Mouse (Mus musculus) liver, embryonic 16.5 days (tissue): ENCODE results near the gene Car8. TPM values are rescaled to one million over a fixed set of nuclear protein-coding genes. Genes with fewer than 3 reads are reported as not detected.

Experiments used
- ATAC-seq: fragments of 200-750 bp; cut with Nextera tagmentation; 2 replicates; pipeline ENCODE4 v1.8.0; 2017; ENCODE audit warnings: low read depth, mild to moderate bottlenecking, moderate number of reproducible peaks, moderate library complexity
- H3K27ac ChIP-seq: fragments of 300-500 bp; sonication (generic); 2 replicates; pipeline ENCODE4 v1.5.1; 2014; ENCODE audit warnings: mild to moderate bottlenecking, low read length
- H3K27me3 ChIP-seq: fragments of 300-500 bp; sonication (generic); 2 replicates; pipeline ENCODE4 v1.6.1; 2014; ENCODE audit warnings: low read depth, low read length, mixed read lengths; ENCODE audit not compliant: control insufficient read depth, insufficient read depth
- H3K36me3 ChIP-seq: fragments of 300-500 bp; sonication (generic); 2 replicates; pipeline ENCODE4 v1.6.1; 2014; ENCODE audit warnings: mild to moderate bottlenecking; ENCODE audit not compliant: control insufficient read depth, insufficient read depth
- H3K4me1 ChIP-seq: fragments of 300-500 bp; sonication (generic); 2 replicates; pipeline ENCODE4 v1.6.1; 2014; ENCODE audit warnings: low read depth, low read length, mixed read lengths; ENCODE audit not compliant: control insufficient read depth
- H3K4me2 ChIP-seq: fragments of 300-500 bp; sonication (generic); 2 replicates; pipeline ENCODE4 v1.6.1; 2014; ENCODE audit warnings: low read depth, low read length, mixed read lengths
- H3K4me3 ChIP-seq: fragments of 300-500 bp; sonication (generic); 2 replicates; pipeline ENCODE4 v1.5.1; 2014; ENCODE audit warnings: low read depth, mild to moderate bottlenecking, low read length
- H3K9ac ChIP-seq: fragments of 300-500 bp; sonication (generic); 2 replicates; pipeline ENCODE4 v1.6.1; 2014; ENCODE audit warnings: low read depth, low read length
- H3K9me3 ChIP-seq: fragments of 300-500 bp; sonication (generic); replicated peaks from 2 replicates; pipeline ENCODE4 v1.6.1; 2016; ENCODE audit warnings: low read length; ENCODE audit not compliant: control insufficient read depth
- WGBS: fragments of 180-500 bp; shearing (Covaris S2); extraction: QIAGEN DNeasy Blood & Tissue Kit; methylation state at CpG from one replicate; pipeline ENCODE4 v1.1.7; 2014; ENCODE audit not compliant: insufficient replicate concordance; 5-methylcytosine and 5-hydroxymethylcytosine counted together
- polyA plus RNA-seq: library from polyadenylated mRNA; unstranded; fragments of >200 nt; fragmentation: Nextera tagmentation; extraction: Ambion mirVana; gene quantifications from 2 replicates; pipeline ENCODE4 v1.2.1, GENCODE M21; 2015

Car8 gene
- polyA plus RNA-seq, 1 experiment from 2014 or later: 10.2 TPM

DNA sequence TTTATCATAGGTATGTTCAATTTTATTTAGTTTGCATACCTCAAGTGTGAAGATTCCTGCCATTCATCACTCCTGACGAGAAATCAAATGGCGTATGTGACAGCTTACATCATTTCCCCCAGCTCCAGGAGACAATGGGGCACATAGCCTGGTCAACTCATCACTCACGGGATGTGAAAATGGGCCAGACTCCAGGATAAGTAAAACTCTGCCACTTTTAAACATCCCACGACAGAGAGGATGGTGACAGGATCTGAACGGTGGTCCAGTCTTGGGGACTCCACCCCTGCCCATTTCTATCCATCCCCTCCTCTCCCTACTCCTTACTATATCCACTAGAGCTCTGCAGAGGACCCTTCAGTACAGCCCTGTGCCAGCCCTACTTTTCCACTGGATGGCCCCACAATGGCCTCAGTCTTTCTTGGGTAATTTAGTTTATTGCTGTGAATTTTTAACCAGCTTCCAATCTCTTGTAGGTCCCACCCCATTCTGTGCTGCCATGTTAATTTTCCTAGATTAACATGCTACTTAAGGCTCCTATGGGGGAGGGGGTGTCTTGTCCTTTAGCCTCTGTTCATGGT is 7.5 kb downstream of the Car8 start:
- Histone ChIP-seq H3K36me3 (no peaks in the 10 kb centered on the region), H3K4me3 (no peak overlapping the region), H3K4me1 (no peaks in the 10 kb centered on the region), H3K9me3 (no peaks in the 10 kb centered on the region), H3K27me3 (no peaks in the 10 kb centered on the region), H3K4me2 (no peak overlapping the region), H3K9ac (no peak overlapping the region), H3K27ac (no peak overlapping the region)
- no peak for ATAC-seq
- 58% methylated on average over 5 of the region's 5 CpGs for WGBS

DNA sequence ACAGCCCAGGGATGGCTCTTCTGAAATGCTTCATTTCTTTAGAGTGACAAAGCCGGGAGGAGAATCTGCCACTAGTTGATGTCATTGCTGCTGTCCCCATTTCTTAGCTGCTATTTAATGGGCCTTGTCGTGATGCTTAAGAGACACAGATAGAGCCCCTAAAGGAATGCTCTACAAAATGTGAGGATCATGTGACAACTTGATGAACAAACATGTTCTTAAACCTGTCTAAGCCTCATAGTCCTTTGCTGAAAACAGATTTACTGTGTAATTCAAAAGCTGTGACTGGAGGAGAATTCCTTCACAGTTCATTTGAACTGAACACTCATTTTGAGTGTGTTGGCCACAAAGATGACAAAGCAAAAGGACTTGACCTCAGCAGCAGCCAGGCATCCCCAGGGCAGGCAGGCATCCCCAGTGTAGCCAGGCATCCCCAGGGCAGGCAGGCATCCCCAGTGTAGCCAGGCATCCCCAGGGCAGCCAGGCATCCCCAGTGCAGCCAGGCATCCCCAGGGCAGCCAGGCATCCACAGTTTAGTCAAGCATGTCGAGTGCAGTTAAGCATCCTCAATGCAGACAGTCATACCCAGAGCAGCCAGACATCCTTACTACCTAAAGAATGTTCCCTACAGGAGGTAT is 9.1 kb downstream of the Car8 start:
- WGBS: 56% methylated on average over 3 of the region's 3 CpGs
- Histone ChIP-seq H3K4me2 (no peak overlapping the region), H3K27me3 (no peaks in the 10 kb centered on the region), H3K27ac (no peak overlapping the region), H3K9ac (no peak overlapping the region), H3K36me3 (no peaks in the 10 kb centered on the region), H3K9me3 (no peaks in the 10 kb centered on the region), H3K4me3 (no peak overlapping the region), H3K4me1 (no peaks in the 10 kb centered on the region)
- no peak for ATAC-seq

DNA sequence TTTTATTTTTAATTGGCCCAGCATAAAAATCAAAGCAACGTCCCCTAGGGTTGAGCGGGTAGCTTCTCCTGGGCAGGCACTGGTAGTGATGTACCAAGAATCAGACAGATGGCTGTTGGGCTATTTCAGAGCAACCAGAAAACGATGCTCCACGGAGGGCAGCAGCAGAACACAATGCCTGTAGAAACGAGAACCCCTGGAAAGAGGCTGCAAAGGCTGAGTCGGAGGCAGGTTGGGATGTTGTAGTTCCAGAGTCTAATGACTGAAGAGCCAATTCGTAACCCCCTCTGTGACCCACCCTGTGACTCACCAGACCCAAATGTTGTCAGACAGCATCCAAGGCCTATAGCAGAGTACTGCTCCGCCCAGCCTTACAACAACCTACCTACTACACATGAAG is 19.9 kb downstream of the Car8 start:
- Histone ChIP-seq H3K27me3 (no peaks in the 10 kb centered on the region), H3K36me3 (no peaks in the 10 kb centered on the region), H3K9ac (no peak overlapping the region), H3K27ac (no peak overlapping the region), H3K9me3 (no peaks in the 10 kb centered on the region), H3K4me3 (no peak overlapping the region), H3K4me1 (no peaks in the 10 kb centered on the region), H3K4me2 (no peak overlapping the region)
- WGBS: 74% methylated on average over 8 of the region's 8 CpGs
- ATAC-seq: no peak

DNA sequence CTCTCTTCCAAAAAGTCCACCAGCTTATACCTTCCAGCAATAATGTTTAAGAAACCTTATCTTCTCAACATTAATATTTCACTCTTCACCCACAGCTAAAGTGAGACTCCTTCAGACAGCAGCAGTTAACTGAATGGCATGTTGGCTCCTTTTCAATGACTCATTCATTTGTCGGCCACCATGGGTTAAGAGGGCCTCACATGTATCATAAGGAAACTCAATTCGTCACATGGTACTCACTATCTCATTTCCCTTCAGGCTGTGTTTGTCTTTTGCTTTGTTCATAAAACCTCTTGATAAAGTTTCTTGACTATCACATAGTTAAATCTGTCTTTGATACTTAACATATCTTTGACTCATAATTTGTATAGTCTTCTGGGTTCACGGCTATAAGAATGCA is 20.8 kb downstream of the Car8 start:
- no peaks in the 10 kb centered on the region for H3K36me3 ChIP-seq
- no peak for ATAC-seq
- 26% methylated on average over 3 of the region's 3 CpGs for WGBS

DNA sequence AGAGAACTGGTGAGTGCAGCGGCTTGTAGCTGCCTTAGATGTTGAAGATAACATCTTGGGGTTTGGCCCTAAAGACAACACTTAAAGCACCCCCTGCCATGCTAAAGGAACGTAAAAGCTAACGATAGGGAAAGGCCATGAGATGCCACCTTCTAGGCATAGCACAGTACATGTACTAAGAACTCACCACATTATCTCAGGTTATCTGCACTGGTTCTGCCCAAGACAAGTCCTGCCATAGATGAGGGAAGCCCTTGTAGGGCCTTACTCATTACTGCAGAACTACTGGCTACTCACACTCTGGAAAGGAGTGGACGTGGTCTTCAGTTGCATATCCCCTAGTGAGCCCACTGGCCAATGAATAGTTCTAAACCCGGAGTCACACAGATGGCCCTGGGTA is 21.6 kb downstream of the Car8 start:
- Histone ChIP-seq H3K9me3 (no peaks in the 10 kb centered on the region), H3K27ac (no peak overlapping the region), H3K36me3 (no peaks in the 10 kb centered on the region), H3K9ac (no peak overlapping the region), H3K27me3 (no peaks in the 10 kb centered on the region), H3K4me2 (no peak overlapping the region), H3K4me1 (no peaks in the 10 kb centered on the region), H3K4me3 (no peak overlapping the region)
- 44% methylated on average over 5 of the region's 5 CpGs for WGBS
- ATAC-seq: no peak

More for the DNA sequence above, 20.8 kb downstream of the Car8 start:
- Histone ChIP-seq H3K27me3 (no peaks in the 10 kb centered on the region), H3K4me3 (no peak overlapping the region), H3K4me2 (no peak overlapping the region), H3K9ac (no peak overlapping the region), H3K4me1 (no peaks in the 10 kb centered on the region), H3K27ac (no peak overlapping the region), H3K9me3 (no peaks in the 10 kb centered on the region)

DNA sequence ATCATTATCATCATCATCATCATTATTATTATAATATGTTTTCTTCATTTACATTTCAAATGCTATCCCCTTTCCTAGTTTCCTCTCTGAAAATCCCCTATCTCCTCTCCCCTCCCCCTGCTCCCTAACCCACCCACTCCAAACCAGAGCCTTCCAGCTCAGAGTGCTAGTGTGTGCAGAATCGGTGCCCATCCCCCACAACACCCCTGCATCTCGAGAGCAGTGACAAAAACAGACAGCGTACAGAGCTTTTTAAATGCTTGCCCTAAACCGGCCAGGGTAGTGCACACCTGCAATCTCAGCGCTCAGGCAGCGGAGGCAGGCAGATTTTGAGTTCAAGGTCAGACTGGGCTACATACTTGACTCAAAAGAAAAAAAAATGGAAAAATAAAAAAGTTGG is 22.3 kb downstream of the Car8 start:
- WGBS: 49% methylated on average over 6 of the region's 6 CpGs
- H3K27me3 ChIP-seq: no peaks in the 10 kb centered on the region
- ATAC-seq: no peak
- H3K4me2 ChIP-seq: no peak overlapping the region
- H3K9me3 ChIP-seq: no peaks in the 10 kb centered on the region
- no peak overlapping the region for H3K27ac ChIP-seq
- H3K4me3 ChIP-seq: no peak overlapping the region
- H3K9ac ChIP-seq: no peak overlapping the region
- no peaks in the 10 kb centered on the region for H3K36me3 ChIP-seq
- H3K4me1 ChIP-seq: no peaks in the 10 kb centered on the region

DNA sequence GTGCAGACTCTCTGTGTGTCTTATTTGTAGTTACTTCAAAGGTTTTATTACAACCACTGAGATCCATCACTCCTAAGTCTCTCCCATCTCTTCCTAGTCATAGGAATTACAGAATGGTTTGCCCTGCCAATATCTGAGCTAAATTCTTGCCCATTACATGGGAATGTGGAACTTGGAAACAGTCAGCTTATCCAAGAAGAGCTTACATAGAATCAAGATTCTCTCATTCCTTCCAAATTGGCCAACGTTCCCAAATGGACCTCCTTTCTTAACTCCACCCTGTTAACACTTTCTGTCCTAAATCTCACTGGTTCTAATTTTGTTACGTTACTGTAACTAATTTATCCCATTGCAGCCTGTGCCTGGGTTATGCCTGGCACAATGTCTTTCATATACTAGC is 25.2 kb downstream of the Car8 start:
- Histone ChIP-seq H3K27ac (no peak overlapping the region), H3K4me2 (no peak overlapping the region), H3K27me3 (no peaks in the 10 kb centered on the region), H3K4me1 (no peaks in the 10 kb centered on the region), H3K4me3 (no peak overlapping the region), H3K36me3 (no peaks in the 10 kb centered on the region), H3K9ac (no peak overlapping the region), H3K9me3 (no peaks in the 10 kb centered on the region)
- no peak for ATAC-seq
- WGBS: 62% methylated on average over 2 of the region's 2 CpGs

DNA sequence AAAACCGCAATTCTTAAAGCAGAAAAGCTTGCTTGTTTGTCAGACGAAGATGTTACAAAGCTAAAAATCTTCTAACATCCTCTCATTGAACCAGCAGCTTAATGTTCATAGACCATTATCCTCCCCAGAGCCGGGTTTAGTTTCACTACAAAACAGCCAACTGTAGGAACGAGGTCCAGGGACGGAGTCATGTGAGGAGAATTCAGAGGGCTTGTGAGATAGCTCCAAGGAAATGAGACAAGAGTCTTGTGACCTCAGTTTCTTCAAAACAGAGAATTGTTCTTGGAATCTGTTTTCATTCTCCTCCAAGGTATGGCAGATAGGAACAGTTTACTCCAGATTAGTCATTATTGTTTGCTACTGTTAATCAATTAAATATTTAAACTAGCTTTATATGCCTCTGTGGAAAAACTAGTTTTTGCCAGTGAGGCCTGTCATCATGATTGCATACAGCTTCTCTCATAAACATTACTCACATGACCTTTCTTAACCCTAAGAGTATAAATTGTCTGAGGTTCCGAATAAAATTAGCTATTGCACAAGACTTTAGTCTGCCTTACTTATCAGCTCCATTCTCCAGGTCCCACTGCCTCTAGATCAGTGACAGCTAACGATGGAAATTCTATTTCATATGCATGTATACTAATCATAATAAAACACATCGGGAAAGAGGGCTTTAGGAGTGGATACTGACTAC is 25.8 kb downstream of the Car8 start:
- H3K27ac ChIP-seq: no peak overlapping the region
- H3K9ac ChIP-seq: no peak overlapping the region
- WGBS: 50% methylated on average over 8 of the region's 8 CpGs
- no peak for ATAC-seq
- no peaks in the 10 kb centered on the region for H3K4me1 ChIP-seq
- no peak overlapping the region for H3K4me2 ChIP-seq
- H3K9me3 ChIP-seq: no peaks in the 10 kb centered on the region
- no peak overlapping the region for H3K4me3 ChIP-seq
- H3K36me3 ChIP-seq: no peaks in the 10 kb centered on the region
- H3K27me3 ChIP-seq: no peaks in the 10 kb centered on the region

DNA sequence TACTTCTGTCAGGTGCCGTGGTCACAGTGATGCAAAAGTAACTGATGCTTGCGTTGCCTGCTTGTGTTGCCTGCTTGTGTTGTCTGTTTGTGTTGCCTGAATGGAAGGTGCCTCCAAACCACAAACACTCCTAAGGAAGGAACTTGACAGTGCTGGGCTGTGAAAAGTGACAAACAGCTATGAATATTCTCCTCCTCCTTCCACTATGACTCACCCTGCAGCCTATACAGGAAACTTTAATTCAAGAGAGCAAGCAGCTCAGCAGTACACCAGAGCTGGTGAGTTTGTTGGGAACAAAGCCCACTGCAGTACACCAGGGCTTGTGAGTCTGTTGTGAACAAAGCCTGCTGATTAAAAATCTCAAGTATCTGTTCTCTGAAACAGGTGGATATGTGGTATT is 28.4 kb downstream of the Car8 start:
- no peaks in the 10 kb centered on the region for H3K4me1 ChIP-seq
- H3K36me3 ChIP-seq: no peaks in the 10 kb centered on the region
- no peak overlapping the region for H3K9ac ChIP-seq
- WGBS: 54% methylated on average over 2 of the region's 2 CpGs
- H3K27me3 ChIP-seq: no peaks in the 10 kb centered on the region
- no peak overlapping the region for H3K27ac ChIP-seq
- ATAC-seq: no peak
- H3K4me2 ChIP-seq: no peak overlapping the region
- H3K9me3 ChIP-seq: no peaks in the 10 kb centered on the region
- H3K4me3 ChIP-seq: no peak overlapping the region
